In genomic region chr7:24753476-24753875, GRCm38 (mm10) we compare ENCODE assay signal across 29 mouse cellular contexts. TPM values are rescaled to one million over a fixed set of nuclear protein-coding genes. Genes with fewer than 3 reads are reported as not detected.
DNase-seq lines count a peak whose midpoint lies in the region; ATAC-seq and TF ChIP-seq lines count a peak whose summit lies in the region.
"Had no signal": no experiment of that assay in that cellular context is flagged by ENCODE, and none has a peak within 500 bp of the region (broad histone marks: within the 10 kb centered on the region; RNA-seq: fewer than 3 reads in every experiment).

No protein-coding gene starts in this region.

- WGBS in liver, postnatal 0 days (ENCODE audit: insufficient replicate concordance) = 37% methylated on average over 5 of the region's 5 CpGs

- no peak overlapping the region for H3K27ac ChIP-seq in liver, postnatal 0 days (ENCODE audit: low read depth)
- H3K27ac ChIP-seq: embryonic facial prominence, embryonic 13.5 days; embryonic facial prominence, embryonic 15.5 days; forebrain, embryonic 10.5 days; forebrain, embryonic 12.5 days had no signal

- H3K9me3 ChIP-seq in liver, postnatal 0 days (ENCODE audit: low read length) = no peaks in the 10 kb centered on the region
- H3K9me3 ChIP-seq: embryonic facial prominence, embryonic 13.5 days; embryonic facial prominence, embryonic 15.5 days; forebrain, embryonic 10.5 days; forebrain, embryonic 12.5 days had no signal

- ATAC-seq in liver, postnatal 0 days = no peak
- peak; percentile 68 for ATAC-seq in granulocyte monocyte progenitor cell, adult 5-6 weeks (replicated peaks; ENCODE audit: poor library complexity, severe bottlenecking)
- ATAC-seq in megakaryocyte progenitor cell, adult 5-6 weeks (replicated peaks; ENCODE audit: poor library complexity) = peak; percentile 72
- ATAC-seq: forebrain, embryonic 14.5 days; forebrain, embryonic 16.5 days had no signal

- H3K27me3 ChIP-seq in liver, postnatal 0 days (ENCODE audit: insufficient read depth, low read length) = no peaks in the 10 kb centered on the region
- H3K27me3 ChIP-seq: embryonic facial prominence, embryonic 13.5 days; embryonic facial prominence, embryonic 15.5 days; forebrain, embryonic 12.5 days had no signal

- H3K9ac ChIP-seq in liver, postnatal 0 days (replicated peaks) = no peak overlapping the region
- H3K9ac ChIP-seq: embryonic facial prominence, embryonic 13.5 days; embryonic facial prominence, embryonic 15.5 days; forebrain, embryonic 12.5 days had no signal

- no peaks in the 10 kb centered on the region for H3K4me1 ChIP-seq in liver, postnatal 0 days (ENCODE audit: insufficient read depth)
- H3K4me1 ChIP-seq: embryonic facial prominence, embryonic 15.5 days had no signal

- no peaks in the 10 kb centered on the region for H3K36me3 ChIP-seq in liver, postnatal 0 days (replicated peaks; ENCODE audit: insufficient read depth, low read length)
- H3K36me3 ChIP-seq: embryonic facial prominence, embryonic 13.5 days; embryonic facial prominence, embryonic 15.5 days; forebrain, embryonic 10.5 days; forebrain, embryonic 12.5 days had no signal

- H3K4me3 ChIP-seq in liver, postnatal 0 days (ENCODE audit: low read depth, low read length) = no peak overlapping the region
- H3K4me3 ChIP-seq: embryonic facial prominence, embryonic 13.5 days; embryonic facial prominence, embryonic 15.5 days; erythroblast, embryonic 14.5 days; forebrain, embryonic 10.5 days; forebrain, embryonic 12.5 days had no signal

- DNase-seq in liver, postnatal 0 days = no peak
- no peak for DNase-seq in liver
- no peak for DNase-seq in right cerebral cortex, postnatal 25 days
- no peak for DNase-seq in lung, postnatal 25 days (ENCODE audit: low spot score)
- DNase-seq: adrenal gland, adult 2 months; adrenal gland, postnatal 10 days; adrenal gland, postnatal 25 days; cerebellum, adult 11 months; cerebellum, adult 18-20 months; cerebellum, adult 8-10 months; cerebellum, adult 9-11 months; cerebellum, postnatal 14 days; cerebellum, postnatal 36 days; embryo, embryonic 11 days had no signal

- TF ChIP-seq EP300 in liver, postnatal 0 days (IDR thresholded peaks at IDR 0.05; ENCODE audit: low read depth) = no peak

- TF ChIP-seq CTCF in liver, postnatal 0 days (IDR thresholded peaks at IDR 0.05; ENCODE audit: low read depth) = no peak

- 0 out of 2 replicates have a peak overlapping the region, but pooled peaks have one; percentile 33 for H3K4me2 ChIP-seq in liver, postnatal 0 days (ENCODE audit: low read depth, low read length)
- H3K4me2 ChIP-seq: embryonic facial prominence, embryonic 13.5 days; embryonic facial prominence, embryonic 15.5 days; forebrain, embryonic 12.5 days had no signal

RNA-seq across cellular contexts. Expression of gene Cd177, which starts 6.6 kb away (rescaled TPM):
- 18.9 and 20.5 TPM in 2 replicates for polyA plus RNA-seq in liver, postnatal 0 days (2015; fragmentation: Nextera tagmentation; extraction: Ambion mirVana)
- 0.43 and 1.3 TPM in 2 replicates for total RNA-seq in granulocyte monocyte progenitor cell, adult 5-6 weeks (2014; fragmentation: Nextera tagmentation)
- total RNA-seq in granulocyte monocyte progenitor cell, adult 5-6 weeks (2017) = 18.1 and 21.1 TPM in 2 replicates
- 16.4 and 16.9 TPM in 2 replicates for total RNA-seq in megakaryocyte progenitor cell, adult 5-6 weeks (2015)
- total RNA-seq in megakaryocyte progenitor cell, adult 5-6 weeks (2017) = 23.0 and 36.9 TPM in 2 replicates
- total RNA-seq: adrenal gland, postnatal 25 days; MEL had no signal
- polyA plus RNA-seq: adrenal gland, adult 2 months; C2C12; embryonic facial prominence, embryonic 11.5 days; forebrain, embryonic 10.5 days had no signal

RNA-seq across cellular contexts. Expression of gene Ceacam10, which starts 23.5 kb away (rescaled TPM):
- 5.0 and 5.3 TPM in 2 replicates for polyA plus RNA-seq in liver, postnatal 0 days (2015; fragmentation: Nextera tagmentation; extraction: Ambion mirVana)
- total RNA-seq in granulocyte monocyte progenitor cell, adult 5-6 weeks (2014; fragmentation: Nextera tagmentation) = not detected in 2 replicates
- total RNA-seq in granulocyte monocyte progenitor cell, adult 5-6 weeks (2017) = 0.82 and 4.9 TPM in 2 replicates
- total RNA-seq in megakaryocyte progenitor cell, adult 5-6 weeks (2015) = 0.44 and 2.6 TPM in 2 replicates
- total RNA-seq in megakaryocyte progenitor cell, adult 5-6 weeks (2017) = 1.3 and 2.8 TPM in 2 replicates
- total RNA-seq: adrenal gland, adult 2 months; common myeloid progenitor, adult 5-6 weeks; MEL had no signal
- polyA plus RNA-seq: adrenal gland, adult 2 months; erythroblast, embryonic 14.5 days; forebrain, embryonic 10.5 days; forebrain, embryonic 14.5 days; forebrain, embryonic 16.5 days had no signal

RNA-seq across cellular contexts. Expression of gene Gm4763, which starts 26.8 kb away (rescaled TPM):
- polyA plus RNA-seq in liver, postnatal 0 days (2015; fragmentation: Nextera tagmentation; extraction: Ambion mirVana) = not detected in 2 replicates
- not detected in 2 replicates for total RNA-seq in granulocyte monocyte progenitor cell, adult 5-6 weeks (2014; fragmentation: Nextera tagmentation)
- not detected in 2 replicates for total RNA-seq in granulocyte monocyte progenitor cell, adult 5-6 weeks (2017)
- not detected in 2 replicates for total RNA-seq in megakaryocyte progenitor cell, adult 5-6 weeks (2015)
- not detected in 2 replicates for total RNA-seq in megakaryocyte progenitor cell, adult 5-6 weeks (2017)
- total RNA-seq: adrenal gland, adult 2 months; adrenal gland, postnatal 10 days; adrenal gland, postnatal 25 days; adrenal gland, postnatal 4 days; common myeloid progenitor, adult 5-6 weeks; ES-E14; MEL had no signal
- polyA plus RNA-seq: adrenal gland, adult 2 months; C2C12; embryonic facial prominence, embryonic 11.5 days; embryonic facial prominence, embryonic 13.5 days; embryonic facial prominence, embryonic 15.5 days; erythroblast, embryonic 14.5 days; forebrain, embryonic 10.5 days; forebrain, embryonic 12.5 days; forebrain, embryonic 14.5 days; forebrain, embryonic 16.5 days had no signal

RNA-seq across cellular contexts. Expression of gene BC049730, which starts 44.4 kb away (rescaled TPM):
- polyA plus RNA-seq in liver, postnatal 0 days (2015; fragmentation: Nextera tagmentation; extraction: Ambion mirVana) = not detected in 2 replicates
- not detected in 2 replicates for total RNA-seq in granulocyte monocyte progenitor cell, adult 5-6 weeks (2014; fragmentation: Nextera tagmentation)
- total RNA-seq in granulocyte monocyte progenitor cell, adult 5-6 weeks (2017) = not detected in 2 replicates
- total RNA-seq in megakaryocyte progenitor cell, adult 5-6 weeks (2015) = not detected in 2 replicates
- not detected in 2 replicates for total RNA-seq in megakaryocyte progenitor cell, adult 5-6 weeks (2017)
- total RNA-seq: adrenal gland, adult 2 months; adrenal gland, postnatal 10 days; adrenal gland, postnatal 25 days; adrenal gland, postnatal 4 days; common myeloid progenitor, adult 5-6 weeks; ES-E14; MEL had no signal
- polyA plus RNA-seq: adrenal gland, adult 2 months; C2C12; embryonic facial prominence, embryonic 11.5 days; embryonic facial prominence, embryonic 13.5 days; embryonic facial prominence, embryonic 15.5 days; forebrain, embryonic 10.5 days; forebrain, embryonic 12.5 days; forebrain, embryonic 14.5 days; forebrain, embryonic 16.5 days had no signal
